Mouse (Mus musculus): Measurements from ENCODE around the gene Sirt3.

Gene Sirt3

DNA sequence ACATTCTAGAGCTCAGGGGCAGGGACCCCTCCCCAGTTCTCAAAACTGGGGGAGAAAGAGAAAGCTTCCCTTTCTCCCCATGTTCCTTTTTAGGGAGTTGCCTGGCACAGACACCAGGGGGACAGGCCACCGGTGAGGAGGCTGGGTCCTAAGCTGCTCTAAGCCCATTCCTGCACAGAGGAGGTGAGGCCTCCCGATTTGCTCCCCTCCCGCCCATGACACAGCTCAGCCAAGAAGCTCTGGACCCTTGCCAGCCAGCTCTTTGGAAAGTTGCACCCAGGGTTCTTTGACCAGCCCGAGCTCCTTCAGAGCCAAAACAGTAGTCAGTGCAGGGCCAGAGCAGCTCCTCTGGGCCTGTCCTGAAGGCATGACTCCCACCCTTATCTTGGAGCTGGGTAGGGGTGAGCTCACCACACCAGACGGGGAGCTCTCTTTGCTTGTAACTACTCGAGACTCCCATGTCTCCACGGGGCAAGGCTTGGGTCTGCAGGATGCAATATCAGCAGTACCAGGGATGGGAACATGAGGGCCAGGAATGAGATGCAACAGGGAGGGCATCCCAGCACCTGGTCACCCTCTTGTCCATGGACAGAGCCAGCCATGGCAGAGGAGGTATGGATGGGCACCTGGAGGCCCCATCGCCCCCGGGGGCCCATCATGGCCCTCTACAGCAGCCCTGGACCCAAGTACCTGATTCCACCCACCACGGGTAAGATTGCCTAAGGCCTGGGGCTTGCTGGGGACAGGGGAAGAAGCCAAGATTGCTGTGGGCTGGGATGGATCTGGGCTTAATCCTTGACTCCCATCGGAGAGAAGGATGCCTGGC, 34.1 kb downstream of the Sirt3 start, which contains the start of gene Odf3:
Gene Odf3 (plus strand): TSS at position 51 of the 826 bp plus-strand sequence.
- DNase-seq: no peak

DNA sequence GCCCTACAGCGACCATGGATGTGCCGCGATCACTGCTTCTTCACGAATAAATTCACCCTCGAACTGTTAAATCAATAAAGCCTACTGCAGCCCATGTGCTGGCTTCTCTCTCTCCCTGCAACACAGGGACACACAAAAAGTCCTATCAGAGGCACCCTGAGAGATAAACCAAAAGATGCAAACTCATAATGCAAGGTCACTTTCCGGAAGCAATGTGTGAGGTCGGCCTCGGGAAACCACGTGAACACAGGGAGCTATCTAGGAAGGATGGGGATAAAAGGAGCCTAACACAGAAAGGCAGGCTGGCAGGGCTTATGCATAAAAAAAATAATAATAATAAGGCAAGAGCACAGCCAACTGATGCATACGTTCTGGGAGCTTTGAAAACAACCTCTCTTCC, 35.4 kb downstream of the Sirt3 start:
- no peak for DNase-seq

DNA sequence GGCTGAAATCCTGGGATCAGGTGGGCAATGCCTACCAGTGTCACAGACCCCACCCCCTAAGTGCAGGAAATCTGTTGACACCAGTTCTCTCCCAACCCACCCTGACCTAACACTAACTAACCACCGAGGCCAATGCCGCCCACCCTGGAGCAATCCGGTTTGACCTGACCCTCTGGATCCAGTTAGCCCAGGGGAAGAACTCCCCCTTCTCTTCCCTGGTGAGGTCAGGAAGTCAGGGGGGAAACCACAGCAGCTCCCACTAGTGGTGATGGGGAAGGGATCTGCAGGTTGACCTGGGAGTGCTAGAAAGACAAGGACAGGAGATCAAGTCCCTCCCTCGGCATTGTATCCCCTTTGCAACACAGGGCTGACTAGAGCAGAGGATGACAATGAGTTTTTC, 36.4 kb downstream of the Sirt3 start:
- no peak for DNase-seq

DNA sequence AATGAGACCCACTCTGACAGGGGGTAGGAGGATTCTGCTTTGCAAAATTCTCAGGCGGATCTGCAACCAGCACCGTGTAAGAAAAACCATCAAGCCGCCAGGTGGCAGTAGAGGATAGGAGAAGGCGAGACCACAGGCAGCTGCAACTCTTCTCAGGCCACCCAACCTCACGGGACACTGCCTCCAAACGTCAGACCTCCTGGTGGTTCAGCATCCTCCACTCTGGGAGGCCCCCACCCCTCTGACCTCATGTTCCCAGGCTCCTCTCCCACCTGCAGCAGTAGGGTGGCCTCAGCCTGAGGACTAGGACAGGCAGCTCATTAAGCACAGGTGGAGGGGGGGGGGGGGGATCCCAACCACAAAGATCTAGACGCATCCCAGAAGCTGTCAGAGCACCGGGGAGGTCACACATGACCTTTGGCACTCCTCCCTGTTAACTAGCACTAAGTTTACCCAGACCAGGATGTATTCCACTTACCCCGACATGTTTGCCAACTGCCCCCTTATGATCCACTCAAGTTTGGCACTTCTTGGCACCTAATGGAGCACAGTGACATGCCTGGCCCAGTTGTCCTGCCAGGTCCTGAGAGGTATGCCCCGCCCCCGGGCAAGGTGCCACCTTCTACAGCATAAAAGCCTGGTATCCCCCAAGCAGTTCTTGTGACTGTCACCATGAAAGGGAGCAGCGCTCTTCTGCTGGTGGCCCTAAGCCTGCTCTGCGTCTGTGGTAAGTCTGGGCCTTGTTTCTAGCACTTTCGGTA, 37.0 kb downstream of the Sirt3 start, which contains the start of gene Scgb1c1:
Gene Scgb1c1 (plus strand): TSS at position 643 of the 761 bp plus-strand sequence.
- DNase-seq: peak; percentile 98

GRCm38 (mm10) chr7:140843806-140844205, 38.3 kb downstream of the Sirt3 start:
- DNase-seq: no peak

DNA sequence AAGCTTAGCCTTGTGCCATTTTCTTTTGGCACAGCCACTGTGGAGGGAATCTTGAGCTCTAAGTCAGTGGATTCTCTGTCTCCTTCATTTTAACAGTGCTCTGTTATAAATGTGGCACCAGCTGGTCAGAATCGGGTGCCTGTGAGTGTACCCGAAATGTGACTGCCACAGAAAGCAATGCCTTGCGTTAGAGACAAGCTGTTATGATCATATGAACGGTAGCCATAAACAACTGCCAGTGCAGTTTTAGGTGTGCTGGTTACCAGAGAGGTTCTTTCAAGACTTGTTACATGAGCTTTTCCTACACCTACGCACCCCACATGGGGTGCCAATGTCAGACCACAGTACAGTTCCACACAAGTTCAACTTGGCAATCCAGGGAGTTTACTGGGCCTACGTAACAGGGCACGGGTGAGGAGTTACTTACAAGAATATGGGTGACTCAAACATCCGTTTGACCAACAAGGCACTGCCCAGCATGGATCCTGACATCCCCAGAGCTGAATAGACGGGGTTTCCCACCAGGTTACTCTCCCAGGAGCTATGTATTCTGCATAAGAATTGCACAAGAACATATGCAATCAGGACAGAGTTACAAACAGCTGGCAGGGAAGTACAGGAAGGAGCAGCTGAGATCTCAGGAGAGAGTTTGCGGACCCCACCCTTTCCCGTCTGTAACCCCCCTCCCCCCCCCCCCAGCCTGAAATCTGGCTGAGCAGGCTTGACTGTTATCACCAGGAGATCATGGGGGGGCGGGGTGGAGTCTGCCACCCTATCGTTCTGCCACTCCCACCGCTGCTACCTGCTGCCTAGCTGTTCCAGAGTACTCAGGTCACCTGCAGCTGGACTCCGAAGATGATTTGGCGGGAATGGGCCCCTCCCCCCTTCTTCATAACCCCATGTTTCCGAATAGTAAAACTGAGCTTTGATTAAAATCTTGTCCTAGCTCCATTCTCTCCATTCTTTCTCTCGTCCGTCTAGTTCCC, 41.1 kb downstream of the Sirt3 start:
- no peak for DNase-seq

GRCm38 (mm10) chr7:140839556-140839955, 42.6 kb downstream of the Sirt3 start:
- DNase-seq: no peak

- no peak for DNase-seq
Measured at GRCm38 (mm10) chr7:140836243-140837115, 45.6 kb downstream of the Sirt3 start.

DNA sequence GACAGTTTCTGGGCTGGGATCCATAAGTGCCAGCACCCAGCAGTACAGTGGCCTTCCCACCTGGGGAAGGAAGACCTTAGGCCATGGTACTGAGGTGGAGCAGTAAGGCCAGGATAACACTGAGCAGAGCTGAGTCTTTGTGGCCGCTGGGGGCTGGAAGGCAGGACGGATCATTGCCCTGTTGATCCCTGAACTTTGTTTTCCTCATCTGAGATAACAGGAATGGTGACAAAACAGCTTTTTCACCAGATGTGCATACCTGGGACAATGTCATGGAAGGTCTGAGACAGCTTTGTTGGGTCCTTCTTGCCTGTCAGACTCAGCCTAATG, 46.4 kb downstream of the Sirt3 start:
- no peak for DNase-seq

DNA sequence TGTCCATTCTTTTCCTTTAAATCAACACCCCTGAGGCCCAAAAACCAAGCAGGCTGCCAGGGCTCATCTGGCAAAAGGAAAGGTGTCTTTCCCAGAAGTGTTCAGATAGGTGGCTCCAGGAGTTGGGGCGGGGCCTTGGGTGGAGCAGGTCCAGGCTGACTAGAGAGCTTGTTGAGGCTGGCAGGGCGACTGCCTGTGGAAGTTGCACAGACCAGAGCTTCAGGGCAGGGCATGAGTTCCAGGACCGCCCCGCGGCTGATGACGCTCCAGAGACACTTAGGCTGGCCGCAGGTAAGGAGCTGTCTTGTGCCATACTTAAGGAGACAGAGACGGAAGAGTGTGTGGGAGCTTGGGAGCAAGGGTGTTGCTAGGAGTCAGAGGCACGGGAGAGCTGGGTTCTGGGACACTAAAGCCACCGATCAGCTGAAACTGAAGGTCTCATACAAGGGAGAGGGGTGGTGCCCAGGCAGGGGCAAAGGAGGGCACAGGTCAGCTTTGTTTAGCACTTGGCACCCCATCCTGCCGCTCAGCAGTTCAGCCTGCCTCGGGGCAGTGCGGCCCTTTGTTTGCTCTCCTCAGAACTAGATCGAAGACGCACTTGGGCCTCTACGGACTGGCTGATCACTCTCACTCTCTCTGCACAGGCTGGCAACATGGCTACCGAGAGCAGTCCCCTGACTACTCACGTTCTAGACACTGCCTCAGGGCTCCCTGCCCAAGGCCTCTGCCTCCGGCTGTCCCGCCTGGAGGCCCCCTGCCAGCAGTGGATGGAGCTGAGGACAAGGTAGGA, 46.9 kb downstream of the Sirt3 start, which contains the start of gene Urah:
Gene Urah (plus strand): TSS at position 51 of the 790 bp plus-strand sequence.
- no peak for DNase-seq

DNA sequence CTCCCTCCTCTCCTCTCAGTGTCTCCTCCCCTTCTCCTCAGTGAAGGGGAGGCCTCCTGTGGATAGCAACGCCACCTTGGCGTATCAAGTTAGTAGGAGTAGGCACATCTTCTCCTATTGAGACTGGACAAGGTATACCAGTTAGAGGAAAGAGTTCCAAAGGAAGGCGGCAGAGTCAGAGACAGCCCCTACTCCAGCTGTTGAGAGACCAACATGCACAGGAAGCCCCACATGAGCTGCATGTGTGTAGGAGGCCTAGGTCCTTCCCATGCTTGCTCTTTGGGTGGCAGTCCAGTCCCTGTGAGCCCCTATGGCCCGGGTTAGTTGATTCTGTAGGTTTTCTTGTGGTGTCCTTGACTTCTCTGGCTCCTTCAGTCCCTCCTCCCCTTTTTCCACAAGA, 48.8 kb downstream of the Sirt3 start:
- no peak for DNase-seq

GRCm38 (mm10) chr7:140831447-140831846, 50.7 kb downstream of the Sirt3 start:
- no peak for DNase-seq

DNA sequence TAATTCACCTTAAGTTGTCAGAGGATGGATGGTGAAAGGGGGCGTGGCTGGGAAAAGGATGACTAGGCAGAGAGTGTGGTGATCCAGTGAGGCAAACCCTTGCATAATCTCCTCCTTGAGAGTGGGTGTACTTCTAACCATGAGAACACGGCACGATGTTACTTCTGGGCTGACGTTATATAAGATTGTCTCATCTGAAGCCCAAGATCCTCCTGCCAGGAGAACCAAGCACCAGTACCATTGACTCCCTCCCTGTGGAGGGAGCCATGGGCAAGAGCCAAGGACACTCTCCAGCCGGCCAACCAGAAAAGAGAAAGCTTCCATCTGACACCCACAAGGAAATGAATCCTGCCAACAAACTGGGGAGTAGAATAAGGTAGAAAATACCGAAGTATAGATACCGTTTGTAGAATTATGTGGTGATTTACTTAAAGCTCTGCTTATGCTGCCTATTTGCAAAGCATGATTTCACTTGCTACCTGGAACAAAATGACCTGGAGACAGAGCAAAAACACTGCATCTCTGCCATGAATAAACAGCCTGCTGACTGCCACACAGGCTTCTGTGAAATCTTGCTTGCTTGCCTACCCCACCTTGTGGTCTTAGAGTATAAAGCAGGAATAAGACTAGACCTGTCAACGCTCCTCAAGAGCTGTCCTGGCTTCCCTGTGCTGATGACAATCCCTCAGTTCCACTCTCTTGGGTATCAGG, 53.8 kb downstream of the Sirt3 start:
- no peak for DNase-seq

GRCm38 (mm10) chr7:140822731-140823130, 59.4 kb downstream of the Sirt3 start:
- no peak for DNase-seq

DNA sequence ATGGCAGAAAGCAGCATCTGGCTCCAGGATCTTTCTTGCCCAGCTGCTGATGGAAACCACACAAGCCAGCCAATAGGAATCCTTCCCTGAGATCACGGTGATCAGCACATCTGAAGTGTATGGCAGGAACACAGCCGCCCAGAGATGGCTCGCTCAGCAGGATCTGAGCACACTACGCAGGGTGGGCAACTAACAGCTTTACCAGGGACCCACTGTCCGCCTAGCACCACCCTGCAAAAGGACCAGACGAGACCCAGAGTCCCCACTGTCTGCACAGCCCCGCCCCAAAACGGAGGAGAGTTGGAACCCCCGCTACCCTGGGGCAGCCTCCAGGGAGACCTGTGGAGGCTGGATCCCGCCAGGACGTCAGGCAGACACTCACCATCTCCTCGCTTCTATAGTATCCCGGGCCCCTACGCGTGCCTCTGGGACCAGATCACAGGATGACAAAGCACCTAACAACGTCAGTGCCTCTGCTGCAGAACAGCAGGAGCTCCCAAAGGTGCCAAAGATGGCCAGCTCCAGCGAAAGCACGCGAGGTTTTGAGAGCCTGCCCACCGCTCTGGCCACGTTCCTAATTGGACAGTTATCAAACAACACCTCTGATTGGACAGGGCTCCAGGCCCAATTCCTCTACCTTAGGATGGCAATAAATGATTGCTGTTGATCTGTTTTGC, 60.3 kb downstream of the Sirt3 start, which contains the start of gene Zfp941:
Gene Zfp941 (minus strand): TSS at position 526 of the 677 bp plus-strand sequence.
- DNase-seq: no peak

DNA sequence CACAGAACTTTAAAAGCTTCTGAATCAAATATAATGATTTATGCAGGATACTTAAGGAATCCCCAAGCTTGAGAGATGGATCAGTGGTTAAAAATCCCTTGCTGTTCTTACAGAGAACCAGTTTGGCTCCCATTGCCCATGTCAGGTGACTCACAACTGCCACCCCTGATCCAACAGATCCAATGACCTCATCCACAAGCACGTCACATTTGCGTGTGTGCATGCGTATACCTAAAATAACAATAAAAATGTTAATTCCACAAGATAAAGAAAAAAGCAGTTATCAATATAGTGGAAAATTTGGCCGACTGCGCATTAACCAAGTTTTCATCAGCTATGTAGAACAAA, 60.8 kb downstream of the Sirt3 start:
- no peak for DNase-seq

DNA sequence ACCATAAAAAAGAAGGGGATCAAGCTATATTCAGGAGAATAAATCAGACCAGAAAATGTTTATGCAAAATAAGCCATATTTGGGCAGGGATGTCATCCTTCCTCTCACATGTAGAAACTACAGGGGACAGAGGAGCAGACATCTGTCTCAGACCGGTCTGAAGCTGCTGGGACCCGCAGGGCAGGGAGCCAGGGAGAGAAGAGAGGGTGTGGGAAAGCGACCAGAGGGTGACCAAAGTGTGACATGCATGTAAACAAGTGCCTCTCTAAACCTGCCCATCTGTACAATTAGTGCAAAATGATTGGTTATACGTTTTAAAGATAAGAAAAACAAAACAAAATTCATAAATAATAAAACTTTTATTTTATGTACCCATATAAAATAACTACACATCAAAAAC, 61.9 kb downstream of the Sirt3 start:
- DNase-seq: no peak
